Mouse (Mus musculus) left cerebral cortex, adult 11 months (tissue): ENCODE measurements around the gene 4930435E12Rik.
"Not testable (repeated sequence)": the region's sequence is repeated elsewhere in the genome, so short reads cannot be mapped to it uniquely, and the experiment has no call there.

Source experiments
- DNase-seq: peaks from one replicate; pipeline ENCODE4 v3.0.0; 2022; ENCODE audit warnings: low spot score

The 4930435E12Rik gene

GRCm38 (mm10) chr16:38828649-38829048, at the start of gene 4930435E12Rik:
Gene 4930435E12Rik (minus strand): TSS chr16:38828749.
- DNase-seq, result no peak

- DNase-seq, result peak; percentile 54
Observed at GRCm38 (mm10) chr16:38874481-38874880, 45.9 kb upstream of the 4930435E12Rik start.

GRCm38 (mm10) chr16:38873231-38873630, 44.7 kb upstream of the 4930435E12Rik start:
- DNase-seq, result no peak

- DNase-seq, result no peak
Observed at GRCm38 (mm10) chr16:38864358-38864757, 35.8 kb upstream of the 4930435E12Rik start.

GRCm38 (mm10) chr16:38860548-38860947, 32.0 kb upstream of the 4930435E12Rik start:
- DNase-seq, result no peak

- DNase-seq, result no peak
Observed at GRCm38 (mm10) chr16:38858120-38858749, 29.7 kb upstream of the 4930435E12Rik start.

- peak; percentile 15 for DNase-seq
Observed at GRCm38 (mm10) chr16:38812521-38812920, 16.0 kb downstream of the 4930435E12Rik start.

GRCm38 (mm10) chr16:38810196-38810595, 18.4 kb downstream of the 4930435E12Rik start:
- no peak for DNase-seq

GRCm38 (mm10) chr16:38807796-38808195, 20.8 kb downstream of the 4930435E12Rik start:
- not testable (repeated sequence) for DNase-seq

GRCm38 (mm10) chr16:38800091-38800490, 28.5 kb downstream of the 4930435E12Rik start, which contains the start of gene Upk1b:
Gene Upk1b (minus strand): TSS chr16:38800328.
- no peak for DNase-seq

GRCm38 (mm10) chr16:38798957-38799450, 29.5 kb downstream of the 4930435E12Rik start:
- DNase-seq, result no peak

GRCm38 (mm10) chr16:38793120-38793519, 35.4 kb downstream of the 4930435E12Rik start:
- DNase-seq, result no peak

- no peak for DNase-seq
Observed at GRCm38 (mm10) chr16:38789966-38790365, 38.6 kb downstream of the 4930435E12Rik start.

- DNase-seq, result no peak
Observed at GRCm38 (mm10) chr16:38789016-38789415, 39.5 kb downstream of the 4930435E12Rik start.

GRCm38 (mm10) chr16:38785301-38785700, 43.2 kb downstream of the 4930435E12Rik start:
- no peak for DNase-seq

GRCm38 (mm10) chr16:38782524-38783067, 46.0 kb downstream of the 4930435E12Rik start:
- DNase-seq, result no peak

- no peak for DNase-seq
Observed at GRCm38 (mm10) chr16:38781946-38782345, 46.6 kb downstream of the 4930435E12Rik start.

- DNase-seq, result no peak
Observed at GRCm38 (mm10) chr16:38780960-38781572, 47.5 kb downstream of the 4930435E12Rik start.

GRCm38 (mm10) chr16:38776342-38776741, 52.2 kb downstream of the 4930435E12Rik start:
- no peak for DNase-seq

- DNase-seq, result no peak
Observed at GRCm38 (mm10) chr16:38774964-38775746, 53.4 kb downstream of the 4930435E12Rik start.

- no peak for DNase-seq
Observed at GRCm38 (mm10) chr16:38772906-38773496, 55.5 kb downstream of the 4930435E12Rik start.

GRCm38 (mm10) chr16:38771145-38771544, 57.4 kb downstream of the 4930435E12Rik start:
- DNase-seq, result no peak
